Mouse (Mus musculus) heart, embryonic 13.5 days (tissue): ENCODE results near the gene Gpc6. TPM values are rescaled to one million over a fixed set of nuclear protein-coding genes. Genes with fewer than 3 reads are reported as not detected.

Experiments
- ATAC-seq: fragments of 200-750 bp; cut with Nextera tagmentation; 2 replicates; pipeline ENCODE4 v1.8.0; 2017; ENCODE audit warnings: moderate TSS enrichment; ENCODE audit not compliant: insufficient number of reproducible peaks, low FRiP score, low TSS enrichment; ENCODE audit errors: extremely low read depth
- H3K27ac ChIP-seq: fragments of 300-500 bp; sonication (generic); replicated peaks from 2 replicates; pipeline ENCODE4 v1.5.1; 2015; ENCODE audit warnings: moderate library complexity, mild to moderate bottlenecking, inconsistent platforms
- H3K27me3 ChIP-seq: fragments of 300-500 bp; sonication (generic); replicated peaks from 2 replicates; pipeline ENCODE4 v1.6.1; 2015; ENCODE audit warnings: mild to moderate bottlenecking, inconsistent platforms
- H3K36me3 ChIP-seq: fragments of 300-500 bp; sonication (generic); 2 replicates; pipeline ENCODE4 v1.6.1; 2015; ENCODE audit warnings: mild to moderate bottlenecking, inconsistent platforms
- H3K4me1 ChIP-seq: fragments of 300-500 bp; sonication (generic); 2 replicates; pipeline ENCODE4 v1.6.1; 2015; ENCODE audit warnings: inconsistent platforms
- H3K4me2 ChIP-seq: fragments of 300-500 bp; sonication (generic); 2 replicates; pipeline ENCODE4 v1.6.1; 2015; ENCODE audit warnings: inconsistent platforms, mild to moderate bottlenecking, moderate library complexity
- H3K4me3 ChIP-seq: fragments of 300-500 bp; sonication (generic); 2 replicates; pipeline ENCODE4 v1.5.1; 2015; ENCODE audit warnings: moderate library complexity, mild to moderate bottlenecking, inconsistent platforms
- H3K9ac ChIP-seq: fragments of 300-500 bp; sonication (generic); 2 replicates; pipeline ENCODE4 v1.6.1; 2015; ENCODE audit warnings: inconsistent platforms, mild to moderate bottlenecking, moderate library complexity
- H3K9me3 ChIP-seq: fragments of 300-500 bp; sonication (generic); 2 replicates; pipeline ENCODE4 v1.6.1; 2016; ENCODE audit warnings: inconsistent platforms
- WGBS: fragments of 180-500 bp; shearing (Covaris S2); methylation state at CpG from one replicate; pipeline ENCODE4 v1.1.7; 2015; ENCODE audit warnings: mixed read lengths; 5-methylcytosine and 5-hydroxymethylcytosine counted together
- polyA plus RNA-seq: library from polyadenylated mRNA; unstranded; fragments of >200 nt; fragmentation: Nextera tagmentation; extraction: Ambion mirVana; gene quantifications from 2 replicates; pipeline ENCODE4 v1.2.1, GENCODE M21; 2015

Gene Gpc6
- polyA plus RNA-seq, 1 experiment from 2014 or later, result 13.1 TPM

DNA sequence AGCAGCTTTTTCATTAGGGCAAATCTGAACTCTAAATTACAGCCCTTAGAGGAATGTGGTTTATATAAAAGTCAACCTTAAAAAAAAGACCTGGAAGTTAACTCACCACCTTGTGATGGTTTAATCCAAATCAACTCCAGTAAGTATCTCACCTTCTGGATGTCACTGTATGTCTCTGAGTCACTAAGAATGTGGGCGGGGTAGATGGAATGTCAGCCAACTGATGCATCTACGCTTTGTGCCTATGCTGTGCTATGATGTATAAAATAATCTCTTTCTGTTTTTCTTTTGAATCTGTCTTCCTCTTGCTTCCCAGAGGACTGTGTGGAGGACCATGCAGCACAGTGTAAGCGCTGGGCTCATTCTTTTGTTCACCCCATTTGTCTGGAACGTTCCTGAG is 966.9 kb downstream of the Gpc6 start:
- H3K36me3 ChIP-seq, result no peaks in the 10 kb centered on the region
- H3K4me3 ChIP-seq, result no peak overlapping the region
- no peak overlapping the region for H3K9ac ChIP-seq
- 0 out of 2 replicates have a peak, but pooled peaks cover 6% of the 10 kb centered on the region for H3K4me1 ChIP-seq
- no peak for ATAC-seq
- H3K27me3 ChIP-seq, result 0 out of 2 replicates have a peak, but pooled peaks cover 3% of the 10 kb centered on the region
- no peak overlapping the region for H3K4me2 ChIP-seq
- no peak overlapping the region for H3K27ac ChIP-seq
- WGBS, result 70% methylated on average over 4 of the region's 4 CpGs
- H3K9me3 ChIP-seq, result no peaks in the 10 kb centered on the region

GRCm38 (mm10) chr14:117894869-117895538 is 969.9 kb downstream of the Gpc6 start:
- H3K36me3 ChIP-seq, result no peaks in the 10 kb centered on the region
- H3K4me3 ChIP-seq, result no peak overlapping the region
- peak overlapping the region; percentile 34; the same call in 1 of the 2 replicates for H3K27ac ChIP-seq
- WGBS, result 81% methylated on average over 10 of the region's 10 CpGs
- 0 out of 2 replicates have a peak, but pooled peaks cover 6% of the 10 kb centered on the region for H3K4me1 ChIP-seq
- H3K4me2 ChIP-seq, result peak overlapping the region; percentile 34
- no peaks in the 10 kb centered on the region for H3K9me3 ChIP-seq
- peaks cover 15% of the 10 kb centered on the region for H3K27me3 ChIP-seq
- no peak for ATAC-seq
- H3K9ac ChIP-seq, result no peak overlapping the region

DNA sequence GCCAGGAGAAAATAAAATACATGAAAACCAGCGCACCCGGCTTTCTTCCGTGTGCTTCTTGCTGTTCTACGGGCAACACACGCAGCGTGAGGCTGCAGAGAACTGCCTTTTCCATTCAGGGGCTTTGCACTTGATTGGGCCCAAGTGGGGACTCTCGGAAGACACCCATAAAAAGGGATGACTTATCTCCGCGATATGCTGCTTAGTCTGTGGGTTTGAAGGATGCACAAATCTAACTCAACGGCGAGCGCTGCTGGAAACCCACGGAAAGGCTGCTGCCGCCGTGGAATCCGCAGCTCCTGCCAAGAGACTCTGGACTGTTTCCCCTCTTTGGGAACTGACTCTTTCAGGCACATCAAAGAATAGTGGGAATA is 970.4 kb downstream of the Gpc6 start:
- ATAC-seq, result no peak
- 72% methylated on average over 16 of the region's 16 CpGs for WGBS
- peak overlapping the region; percentile 34; the same call in 1 of the 2 replicates for H3K27ac ChIP-seq

DNA sequence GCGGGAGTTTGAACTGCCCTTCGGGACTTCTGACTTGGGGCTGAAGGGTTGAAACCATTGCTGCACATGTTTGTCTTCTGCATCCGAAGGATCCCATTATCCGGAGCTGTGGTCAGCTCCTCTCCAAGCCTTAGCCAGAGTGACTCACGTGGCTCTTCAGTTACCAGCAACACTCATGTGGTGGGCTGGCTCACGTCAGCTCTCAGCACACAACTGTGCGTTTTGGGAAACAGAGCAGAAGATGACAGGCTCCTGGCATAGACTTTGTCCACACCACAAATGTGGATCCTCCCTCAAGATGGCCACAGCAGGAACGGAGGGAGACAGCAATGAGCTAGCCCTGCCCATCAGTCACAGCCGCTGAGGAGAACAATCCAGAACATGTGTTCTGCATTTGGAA is 979.2 kb downstream of the Gpc6 start:
- H3K9me3 ChIP-seq, result no peaks in the 10 kb centered on the region
- no peaks in the 10 kb centered on the region for H3K36me3 ChIP-seq
- H3K9ac ChIP-seq, result no peak overlapping the region
- H3K27ac ChIP-seq, result no peak overlapping the region
- 58% methylated on average over 9 of the region's 9 CpGs for WGBS
- no peak overlapping the region for H3K4me2 ChIP-seq
- peaks cover 33% of the 10 kb centered on the region for H3K27me3 ChIP-seq
- no peak overlapping the region for H3K4me3 ChIP-seq
- no peak for ATAC-seq
- H3K4me1 ChIP-seq, result peaks cover 17% of the 10 kb centered on the region

More for the DNA sequence above, 970.4 kb downstream of the Gpc6 start:
- no peaks in the 10 kb centered on the region for H3K36me3 ChIP-seq
- H3K4me1 ChIP-seq, result 0 out of 2 replicates have a peak, but pooled peaks cover 6% of the 10 kb centered on the region
- no peaks in the 10 kb centered on the region for H3K9me3 ChIP-seq
- H3K4me2 ChIP-seq, result peak overlapping the region; percentile 34
- no peak overlapping the region for H3K4me3 ChIP-seq
- peaks cover 15% of the 10 kb centered on the region for H3K27me3 ChIP-seq
- no peak overlapping the region for H3K9ac ChIP-seq

GRCm38 (mm10) chr14:117905701-117906100 is 980.6 kb downstream of the Gpc6 start:
- Histone ChIP-seq H3K9me3 (no peaks in the 10 kb centered on the region), H3K27ac (no peak overlapping the region), H3K4me2 (no peak overlapping the region), H3K4me1 (peaks cover 25% of the 10 kb centered on the region), H3K4me3 (no peak overlapping the region), H3K9ac (no peak overlapping the region), H3K27me3 (peaks cover 36% of the 10 kb centered on the region), H3K36me3 (no peaks in the 10 kb centered on the region)
- no peak for ATAC-seq
- WGBS, result 59% methylated on average over 10 of the region's 10 CpGs

GRCm38 (mm10) chr14:117906361-117906760 is 981.2 kb downstream of the Gpc6 start:
- Histone ChIP-seq H3K27me3 (peaks cover 36% of the 10 kb centered on the region), H3K36me3 (no peaks in the 10 kb centered on the region), H3K27ac (no peak overlapping the region), H3K4me1 (peaks cover 25% of the 10 kb centered on the region), H3K9me3 (no peaks in the 10 kb centered on the region), H3K4me2 (no peak overlapping the region), H3K9ac (no peak overlapping the region), H3K4me3 (no peak overlapping the region)
- WGBS, result 55% methylated on average over 5 of the region's 5 CpGs
- ATAC-seq, result no peak

DNA sequence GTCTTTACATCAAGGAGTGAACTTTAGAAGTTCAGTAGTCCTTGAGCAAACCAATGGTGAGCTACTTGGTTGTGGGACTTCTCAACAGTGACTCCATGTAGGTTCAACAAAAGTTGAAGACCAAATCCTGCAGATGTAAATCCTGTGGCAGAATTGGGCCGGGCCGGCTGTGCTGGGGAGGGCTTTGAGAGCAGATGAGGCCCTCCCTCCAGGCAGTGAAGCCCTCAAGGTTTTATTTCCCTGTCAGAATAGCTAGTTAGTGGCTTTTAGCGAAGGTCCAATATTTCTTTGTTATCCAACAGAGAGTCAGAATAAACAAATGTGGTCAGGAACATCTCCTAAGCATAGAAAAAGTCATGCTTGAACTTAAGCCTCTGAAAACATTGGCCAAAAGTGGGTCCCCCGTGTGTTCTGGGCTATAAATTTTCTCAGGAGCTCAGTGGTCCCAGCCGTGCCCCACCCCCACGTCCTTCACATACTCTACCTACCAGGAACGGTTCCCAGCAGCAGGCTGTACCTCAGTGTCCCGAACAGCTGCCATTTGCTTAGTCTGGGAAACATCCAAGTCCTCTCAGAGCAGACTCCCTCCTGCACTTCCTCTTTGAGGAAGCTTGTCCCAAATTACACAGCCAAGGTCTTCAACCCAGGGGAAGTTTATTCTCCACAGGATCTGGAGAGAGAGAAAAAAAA is 983.3 kb downstream of the Gpc6 start:
- H3K9me3 ChIP-seq, result no peaks in the 10 kb centered on the region
- H3K36me3 ChIP-seq, result no peaks in the 10 kb centered on the region
- no peak overlapping the region for H3K4me2 ChIP-seq
- ATAC-seq, result no peak
- 61% methylated on average over 8 of the region's 8 CpGs for WGBS
- H3K9ac ChIP-seq, result no peak overlapping the region
- no peak overlapping the region for H3K4me3 ChIP-seq
- peaks cover 47% of the 10 kb centered on the region for H3K27me3 ChIP-seq
- peaks cover 25% of the 10 kb centered on the region for H3K4me1 ChIP-seq
- peak overlapping the region; percentile 58; the same call in 1 of the 2 replicates for H3K27ac ChIP-seq

DNA sequence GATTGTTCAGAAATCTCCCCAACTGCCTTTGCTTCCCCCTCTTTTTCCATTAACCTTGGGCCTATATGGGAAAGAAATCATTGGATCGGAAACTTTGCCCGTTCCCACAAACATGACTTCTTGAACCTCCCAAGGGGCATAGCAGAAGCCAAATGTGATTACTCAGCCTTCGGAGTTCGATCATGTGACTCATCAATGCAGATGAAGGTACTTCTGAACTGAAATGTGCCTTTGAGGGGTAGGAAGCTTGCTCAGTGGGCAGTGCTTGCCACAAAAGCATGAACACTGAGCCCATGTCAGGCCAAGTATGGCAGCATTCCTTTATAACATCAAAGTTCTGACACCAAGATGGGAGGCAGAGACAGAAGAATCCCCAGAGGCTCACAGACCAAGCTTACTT is 983.9 kb downstream of the Gpc6 start:
- ATAC-seq, result no peak
- H3K4me2 ChIP-seq, result no peak overlapping the region
- H3K36me3 ChIP-seq, result no peaks in the 10 kb centered on the region
- no peaks in the 10 kb centered on the region for H3K9me3 ChIP-seq
- peaks cover 25% of the 10 kb centered on the region for H3K4me1 ChIP-seq
- peak overlapping the region; percentile 24; the same call in 1 of the 2 replicates for H3K27ac ChIP-seq
- 74% methylated on average over 4 of the region's 4 CpGs for WGBS
- no peak overlapping the region for H3K9ac ChIP-seq
- H3K4me3 ChIP-seq, result no peak overlapping the region
- peaks cover 51% of the 10 kb centered on the region for H3K27me3 ChIP-seq

- ATAC-seq, result no peak
- Histone ChIP-seq H3K4me3 (no peak overlapping the region), H3K9me3 (no peaks in the 10 kb centered on the region), H3K27me3 (peaks cover 48% of the 10 kb centered on the region), H3K27ac (no peak overlapping the region), H3K4me1 (peaks cover 24% of the 10 kb centered on the region), H3K9ac (no peak overlapping the region), H3K4me2 (no peak overlapping the region), H3K36me3 (no peaks in the 10 kb centered on the region)
- 22% methylated on average over 7 of the region's 7 CpGs for WGBS
Measured at GRCm38 (mm10) chr14:117910323-117910722, 985.2 kb downstream of the Gpc6 start.

DNA sequence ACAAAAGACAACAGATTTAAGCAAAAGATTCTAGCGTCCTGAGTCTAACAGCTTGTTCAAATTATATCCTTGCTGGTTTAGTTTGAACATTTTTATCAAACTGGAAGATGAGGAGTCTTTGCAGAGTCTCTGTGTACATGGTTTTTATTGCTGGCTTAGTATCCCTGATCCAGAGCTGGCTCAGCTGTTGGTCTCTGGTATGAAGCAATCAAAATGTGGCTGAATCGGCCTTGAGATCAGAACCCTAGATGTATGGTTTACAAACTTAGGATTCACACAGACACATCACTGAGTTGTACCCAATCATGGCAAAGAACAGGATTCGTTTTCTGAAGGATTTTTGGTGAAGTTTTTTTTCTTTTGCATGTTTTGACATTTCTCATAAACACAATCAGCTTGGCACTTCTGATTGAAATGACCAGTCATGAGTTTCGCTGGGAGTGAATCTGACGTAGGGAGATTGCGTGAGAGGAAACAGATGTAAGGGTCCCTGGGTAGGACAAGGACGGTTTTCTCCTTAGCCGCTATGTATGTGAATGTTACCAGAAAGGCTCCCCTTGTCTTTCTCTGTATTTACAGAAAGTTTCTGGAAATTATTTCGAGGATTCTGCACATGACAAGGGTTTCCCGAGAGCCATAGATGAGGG is 987.6 kb downstream of the Gpc6 start:
- Histone ChIP-seq H3K4me3 (no peak overlapping the region), H3K4me2 (no peak overlapping the region), H3K9ac (no peak overlapping the region), H3K9me3 (no peaks in the 10 kb centered on the region), H3K4me1 (peaks cover 15% of the 10 kb centered on the region; the same call in 1 of the 2 replicates), H3K36me3 (no peaks in the 10 kb centered on the region), H3K27me3 (peaks cover 46% of the 10 kb centered on the region), H3K27ac (no peak overlapping the region)
- WGBS, result 75% methylated on average over 10 of the region's 10 CpGs
- ATAC-seq, result no peak

DNA sequence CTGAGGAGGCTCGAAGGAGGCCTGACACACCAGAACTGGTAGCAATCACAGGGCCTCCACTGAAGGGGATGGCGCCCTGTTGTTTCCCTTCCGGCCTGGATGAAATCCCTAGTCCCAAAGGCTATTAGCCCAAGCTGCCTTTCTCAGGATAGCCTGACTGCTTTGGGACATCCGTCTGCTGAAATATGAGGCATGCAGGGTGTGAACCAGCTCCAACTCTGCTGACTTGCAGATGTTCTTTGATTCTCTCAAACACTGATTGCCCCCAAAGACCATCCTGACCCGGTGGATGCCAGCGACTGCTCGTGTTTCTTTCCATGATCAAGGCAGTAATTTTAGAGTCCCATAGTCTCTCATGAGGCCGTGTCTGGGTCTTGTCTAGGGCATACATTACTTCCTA is 991.5 kb downstream of the Gpc6 start:
- no peak for ATAC-seq
- Histone ChIP-seq H3K9me3 (no peaks in the 10 kb centered on the region), H3K9ac (no peak overlapping the region), H3K27ac (no peak overlapping the region), H3K4me3 (no peak overlapping the region), H3K4me2 (no peak overlapping the region), H3K36me3 (no peaks in the 10 kb centered on the region), H3K27me3 (peaks cover 31% of the 10 kb centered on the region; the same call in 1 of the 2 replicates), H3K4me1 (no peaks in the 10 kb centered on the region)
- WGBS, result 78% methylated on average over 8 of the region's 8 CpGs
